Mouse (Mus musculus) forebrain, embryonic 14.5 days (tissue): ENCODE results near the gene Ints13. TPM values are rescaled to one million over a fixed set of nuclear protein-coding genes. Genes with fewer than 3 reads are reported as not detected.

Experiments used
- ATAC-seq: fragments of 200-750 bp; cut with Nextera tagmentation; 2 replicates; pipeline ENCODE4 v1.8.0; 2017; ENCODE audit warnings: mild to moderate bottlenecking, moderate library complexity
- DNase-seq: peaks from one replicate; pipeline ENCODE4 v3.0.0-alpha.2; 2015; ENCODE audit warnings: low spot score
- H3K27ac ChIP-seq: fragments of 300-500 bp; sonication (generic); 2 replicates; pipeline ENCODE4 v1.5.1; 2014; ENCODE audit warnings: low read depth, mild to moderate bottlenecking, control low read depth, low read length, moderate library complexity
- H3K27me3 ChIP-seq: fragments of 300-500 bp; sonication (generic); replicated peaks from 2 replicates; pipeline ENCODE4 v1.6.1; 2014; ENCODE audit warnings: low read length, control low read depth, mixed read lengths; ENCODE audit not compliant: control insufficient read depth, insufficient read depth
- H3K36me3 ChIP-seq: fragments of 300-500 bp; sonication (generic); 2 replicates; pipeline ENCODE4 v1.6.1; 2014; ENCODE audit warnings: low read length, control low read depth; ENCODE audit not compliant: control insufficient read depth, insufficient read depth
- H3K4me1 ChIP-seq: fragments of 300-500 bp; sonication (generic); 2 replicates; pipeline ENCODE4 v1.6.1; 2014; ENCODE audit warnings: antibody characterized with exemption, low read length, control low read depth; ENCODE audit not compliant: control insufficient read depth, insufficient read depth
- H3K4me2 ChIP-seq: fragments of 300-500 bp; sonication (generic); 2 replicates; pipeline ENCODE4 v1.6.1; 2014; ENCODE audit warnings: mild to moderate bottlenecking, control low read depth, low read length
- H3K4me3 ChIP-seq: fragments of 300-500 bp; sonication (generic); 2 replicates; pipeline ENCODE4 v1.5.1; 2014; ENCODE audit warnings: low read depth, low read length, control low read depth
- H3K9ac ChIP-seq: fragments of 300-500 bp; sonication (generic); 2 replicates; pipeline ENCODE4 v1.6.1; 2014; ENCODE audit warnings: mild to moderate bottlenecking, low read length, control low read depth, moderate library complexity
- H3K9me3 ChIP-seq: fragments of 300-500 bp; sonication (generic); replicated peaks from 2 replicates; pipeline ENCODE4 v1.6.1; 2016; ENCODE audit warnings: low read length, control low read depth, mixed read lengths; ENCODE audit not compliant: control insufficient read depth
- WGBS: fragments of 180-500 bp; shearing (Covaris S2); extraction: QIAGEN DNeasy Blood & Tissue Kit; methylation state at CpG from one replicate; pipeline ENCODE4 v1.1.7; 2014; 5-methylcytosine and 5-hydroxymethylcytosine counted together
- polyA plus RNA-seq: library from polyadenylated mRNA; unstranded; fragments of >200 nt; fragmentation: Nextera tagmentation; extraction: Ambion mirVana; gene quantifications from 2 replicates; pipeline ENCODE4 v1.2.1, GENCODE M21; 2014

Gene Ints13
- polyA plus RNA-seq, result 52.9 and 62.2 TPM in 2 replicates

DNA sequence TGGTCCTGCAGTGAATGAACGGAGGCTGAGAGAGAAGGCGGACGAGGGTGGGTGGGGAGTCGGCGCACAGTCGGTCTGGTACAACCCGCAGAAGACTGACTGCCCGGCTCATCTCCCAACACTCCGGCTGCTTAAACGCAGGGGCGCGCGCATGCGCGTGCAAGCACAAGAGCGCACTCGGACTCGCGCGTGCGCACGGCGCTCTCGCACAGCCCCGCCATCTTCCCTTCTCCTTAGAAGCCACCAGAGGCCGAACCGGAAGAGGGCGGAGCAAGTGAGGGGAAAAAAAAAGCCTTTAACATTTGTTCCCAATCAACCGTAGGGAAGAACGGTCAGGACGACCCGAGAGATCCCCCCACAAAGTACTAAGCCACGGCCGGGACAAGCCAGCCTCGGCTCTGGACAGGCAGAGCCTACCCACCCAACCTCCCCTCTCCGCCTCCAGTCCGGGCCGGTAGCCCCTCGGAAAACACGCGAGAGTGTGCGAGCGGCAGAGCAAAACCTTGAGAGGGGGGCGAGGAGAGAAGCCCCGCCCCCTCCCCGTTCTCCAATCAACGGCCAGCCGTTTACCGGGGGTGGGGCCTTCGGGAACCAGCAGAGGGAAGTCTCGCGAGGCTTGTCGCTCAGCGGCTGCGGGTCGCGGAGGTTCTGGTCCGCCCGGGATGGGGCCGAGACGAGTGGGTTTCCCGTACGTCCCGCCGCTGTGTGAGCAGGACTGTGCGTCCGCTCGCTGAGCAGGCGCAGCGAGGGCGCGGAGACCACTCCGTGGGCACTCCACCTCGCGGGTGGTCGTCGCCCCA lies at the start of gene Ints13:
TSS of gene Ints13 (minus strand) at position 526 of the 800 bp plus-strand sequence.
- H3K4me1 ChIP-seq, result peaks cover 22% of the 10 kb centered on the region
- H3K36me3 ChIP-seq, result no peaks in the 10 kb centered on the region
- H3K4me2 ChIP-seq, result peak within 1 kb of the TSS; percentile 70
- peak within 1 kb of the TSS; percentile 85 for H3K4me3 ChIP-seq
- ATAC-seq, result peak; percentile 94
- H3K27me3 ChIP-seq, result no peaks in the 10 kb centered on the region
- H3K27ac ChIP-seq, result peak within 1 kb of the TSS; percentile 96
- H3K9me3 ChIP-seq, result no peaks in the 10 kb centered on the region
- peak; percentile 99 for DNase-seq
- under 1% methylated on average over 77 of the region's 77 CpGs for WGBS
- peak within 1 kb of the TSS; percentile 93 for H3K9ac ChIP-seq

DNA sequence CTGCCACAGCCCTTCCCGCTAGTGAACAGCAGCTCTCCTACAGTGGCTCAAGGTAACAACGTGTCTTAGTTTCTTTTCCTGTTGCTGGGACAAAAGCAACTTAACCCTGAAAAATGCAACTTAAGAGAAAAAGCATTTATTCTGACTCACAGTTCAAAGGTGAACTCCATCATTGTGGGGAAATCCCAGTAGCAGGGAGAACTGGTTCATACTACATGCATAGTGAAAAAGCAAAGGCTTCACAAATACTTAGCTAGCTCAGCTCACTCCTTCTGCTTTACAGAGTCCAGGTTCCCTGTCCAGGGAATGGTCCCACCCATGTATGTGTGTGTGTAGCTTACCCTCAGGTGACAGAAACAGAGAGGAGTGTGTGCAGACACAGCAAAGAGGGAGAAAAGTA lies 39.0 kb upstream of the Ints13 start:
- Histone ChIP-seq H3K4me1 (no peaks in the 10 kb centered on the region), H3K36me3 (peaks cover 46% of the 10 kb centered on the region), H3K9me3 (no peaks in the 10 kb centered on the region), H3K4me2 (no peak overlapping the region), H3K4me3 (no peak overlapping the region), H3K9ac (no peak overlapping the region), H3K27me3 (no peaks in the 10 kb centered on the region), H3K27ac (no peak overlapping the region)
- ATAC-seq, result no peak
- 95% methylated on average over 2 of the region's 2 CpGs for WGBS
- no peak for DNase-seq

- WGBS, result 94% methylated on average over 8 of the region's 8 CpGs
- peaks cover 48% of the 10 kb centered on the region for H3K36me3 ChIP-seq
These were observed 38.3 kb upstream of the Ints13 start for GRCm38 (mm10) chr6:146615891-146616290.

DNA sequence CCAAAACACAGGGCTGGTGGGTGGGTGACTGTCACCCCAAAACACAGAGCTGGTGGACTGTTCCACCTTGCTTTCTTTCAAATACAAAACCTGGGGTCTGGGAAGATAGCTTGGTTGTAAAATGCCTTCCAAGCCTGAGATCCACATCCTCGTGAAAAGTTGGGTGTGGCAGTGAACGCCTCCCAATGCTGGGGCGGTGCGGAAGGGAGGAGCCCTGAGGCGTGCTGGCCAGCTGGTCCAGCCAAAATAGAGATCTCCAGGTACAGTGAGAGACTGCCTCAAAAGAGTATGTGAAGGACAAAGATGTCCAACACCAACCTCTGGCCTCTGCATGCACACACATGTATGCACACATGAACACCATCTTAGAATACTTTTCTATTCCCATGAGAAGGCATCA lies 36.9 kb upstream of the Ints13 start:
- no peaks in the 10 kb centered on the region for H3K4me1 ChIP-seq
- peaks cover 50% of the 10 kb centered on the region for H3K36me3 ChIP-seq
- ATAC-seq (no peak), DNase-seq (no peak)
- H3K9ac ChIP-seq, result no peak overlapping the region
- WGBS, result 92% methylated on average over 5 of the region's 5 CpGs
- no peak overlapping the region for H3K27ac ChIP-seq
- H3K4me3 ChIP-seq, result no peak overlapping the region
- H3K4me2 ChIP-seq, result no peak overlapping the region
- no peaks in the 10 kb centered on the region for H3K9me3 ChIP-seq
- no peaks in the 10 kb centered on the region for H3K27me3 ChIP-seq

More at GRCm38 (mm10) chr6:146615891-146616290, 38.3 kb upstream of the Ints13 start:
- H3K9ac ChIP-seq, result no peak overlapping the region
- H3K27ac ChIP-seq, result no peak overlapping the region
- H3K4me1 ChIP-seq, result no peaks in the 10 kb centered on the region
- no peaks in the 10 kb centered on the region for H3K27me3 ChIP-seq
- H3K4me2 ChIP-seq, result no peak overlapping the region
- ATAC-seq (no peak), DNase-seq (no peak)
- H3K9me3 ChIP-seq, result no peaks in the 10 kb centered on the region
- no peak overlapping the region for H3K4me3 ChIP-seq

GRCm38 (mm10) chr6:146613907-146614306 lies 36.3 kb upstream of the Ints13 start:
- no peak overlapping the region for H3K27ac ChIP-seq
- H3K36me3 ChIP-seq, result peaks cover 56% of the 10 kb centered on the region
- no peak overlapping the region for H3K9ac ChIP-seq
- ATAC-seq, result no peak
- no peak overlapping the region for H3K4me3 ChIP-seq
- WGBS, result 91% methylated on average over 5 of the region's 5 CpGs
- no peak for DNase-seq
- no peaks in the 10 kb centered on the region for H3K4me1 ChIP-seq
- no peaks in the 10 kb centered on the region for H3K9me3 ChIP-seq
- no peaks in the 10 kb centered on the region for H3K27me3 ChIP-seq
- no peak overlapping the region for H3K4me2 ChIP-seq

DNA sequence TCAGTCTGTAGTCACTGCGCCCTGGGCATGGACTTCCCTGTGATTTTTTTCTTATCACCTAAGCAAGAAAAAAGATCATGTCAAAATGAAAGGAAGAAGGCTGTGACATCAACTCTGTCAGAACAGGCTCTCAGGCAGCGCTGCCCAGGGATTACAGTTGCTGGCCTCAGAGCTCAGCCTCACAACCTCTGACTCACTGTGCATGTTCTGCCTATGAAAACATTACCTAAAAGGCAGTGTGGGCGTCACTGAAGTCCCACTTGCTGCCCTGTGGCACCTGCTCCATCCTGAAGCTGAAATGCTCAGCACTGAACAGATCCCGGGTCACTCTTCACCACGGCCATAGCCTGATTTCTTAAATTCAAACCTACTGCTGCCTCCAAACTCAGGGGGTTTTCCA lies 35.1 kb upstream of the Ints13 start:
- peaks cover 48% of the 10 kb centered on the region for H3K36me3 ChIP-seq
- ATAC-seq, result no peak
- H3K4me3 ChIP-seq, result no peak overlapping the region
- no peaks in the 10 kb centered on the region for H3K27me3 ChIP-seq
- H3K9me3 ChIP-seq, result no peaks in the 10 kb centered on the region
- no peak overlapping the region for H3K9ac ChIP-seq
- H3K27ac ChIP-seq, result no peak overlapping the region
- no peaks in the 10 kb centered on the region for H3K4me1 ChIP-seq
- WGBS, result 90% methylated on average over 5 of the region's 5 CpGs
- H3K4me2 ChIP-seq, result no peak overlapping the region
- no peak for DNase-seq

DNA sequence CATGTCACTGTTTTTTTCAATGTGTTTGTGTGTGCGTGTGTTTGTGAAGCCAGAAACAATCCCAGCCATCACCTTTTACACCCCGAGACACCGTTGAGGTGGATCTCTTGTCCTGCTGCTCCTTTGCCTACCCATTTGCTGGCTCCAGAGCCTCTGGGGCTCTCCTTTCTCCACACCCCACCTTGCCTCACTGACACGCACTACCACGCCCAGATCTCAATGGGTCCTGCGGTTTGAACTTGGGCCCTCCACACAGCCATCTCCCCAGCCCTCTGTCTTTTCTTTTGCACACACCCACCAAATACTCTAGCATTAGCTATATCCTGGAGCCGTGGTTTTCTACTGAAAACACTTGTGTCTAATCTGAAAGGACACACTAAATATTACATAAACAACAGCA lies 34.3 kb upstream of the Ints13 start:
- H3K4me2 ChIP-seq, result no peak overlapping the region
- peaks cover 48% of the 10 kb centered on the region for H3K36me3 ChIP-seq
- H3K27me3 ChIP-seq, result no peaks in the 10 kb centered on the region
- H3K27ac ChIP-seq, result no peak overlapping the region
- H3K4me1 ChIP-seq, result no peaks in the 10 kb centered on the region
- WGBS, result 92% methylated on average over 7 of the region's 7 CpGs
- no peak overlapping the region for H3K9ac ChIP-seq
- no peak for DNase-seq
- no peaks in the 10 kb centered on the region for H3K9me3 ChIP-seq
- H3K4me3 ChIP-seq, result no peak overlapping the region
- no peak for ATAC-seq

GRCm38 (mm10) chr6:146611385-146611784 lies 33.8 kb upstream of the Ints13 start:
- H3K9ac ChIP-seq, result no peak overlapping the region

DNA sequence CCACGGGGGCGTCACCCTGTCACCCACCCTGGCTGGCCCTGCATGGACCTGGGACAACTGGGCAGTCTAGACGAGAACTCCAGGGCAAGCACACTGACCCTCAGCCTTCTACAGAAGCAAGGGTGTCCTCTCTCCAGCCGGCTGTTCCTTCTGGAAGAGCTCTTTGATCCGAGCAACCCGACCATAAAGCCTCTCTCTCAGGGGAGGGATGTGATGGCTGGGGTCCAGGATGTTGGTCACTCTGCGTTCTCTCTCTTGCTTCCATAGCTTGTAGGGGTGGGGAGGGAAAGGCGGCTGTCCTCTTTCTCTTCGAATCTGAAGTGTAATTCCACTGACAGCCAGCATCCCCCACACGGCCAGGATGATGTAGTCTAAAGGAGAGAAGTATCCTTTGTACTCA lies 26.0 kb upstream of the Ints13 start:
- H3K4me1 ChIP-seq, result no peaks in the 10 kb centered on the region
- H3K9ac ChIP-seq, result no peak overlapping the region
- 84% methylated on average over 10 of the region's 10 CpGs for WGBS
- H3K27ac ChIP-seq, result no peak overlapping the region
- no peak for DNase-seq
- ATAC-seq, result no peak
- H3K27me3 ChIP-seq, result no peaks in the 10 kb centered on the region
- no peaks in the 10 kb centered on the region for H3K9me3 ChIP-seq
- peaks cover 78% of the 10 kb centered on the region for H3K36me3 ChIP-seq
- H3K4me2 ChIP-seq, result no peak overlapping the region
- no peak overlapping the region for H3K4me3 ChIP-seq

More at GRCm38 (mm10) chr6:146611385-146611784, 33.8 kb upstream of the Ints13 start:
- WGBS, result 83% methylated on average over 6 of the region's 6 CpGs
- Histone ChIP-seq H3K9me3 (no peaks in the 10 kb centered on the region), H3K4me1 (no peaks in the 10 kb centered on the region), H3K36me3 (peaks cover 48% of the 10 kb centered on the region), H3K27ac (no peak overlapping the region), H3K4me3 (no peak overlapping the region), H3K27me3 (no peaks in the 10 kb centered on the region), H3K4me2 (no peak overlapping the region)
- DNase-seq (no peak), ATAC-seq (no peak)
